Mouse (Mus musculus) hindbrain, postnatal 0 days (tissue): ENCODE results near the gene Olfr1221. TPM values are rescaled to one million over a fixed set of nuclear protein-coding genes. Genes with fewer than 3 reads are reported as not detected.
"Not testable (repeated sequence)": the region's sequence is repeated elsewhere in the genome, so short reads cannot be mapped to it uniquely, and the experiment has no call there.

ENCODE experiments used
- ATAC-seq: fragments of 200-750 bp; cut with Nextera tagmentation; 2 replicates; pipeline ENCODE4 v1.8.0; 2017; ENCODE audit warnings: mild to moderate bottlenecking, moderate TSS enrichment, moderate library complexity
- DNase-seq: peaks from one replicate; pipeline ENCODE4 v3.0.0-alpha.2; 2015; ENCODE audit warnings: low spot score
- H3K27ac ChIP-seq: fragments of 300-500 bp; sonication (generic); 2 replicates; pipeline ENCODE4 v1.5.1; 2014; ENCODE audit warnings: mild to moderate bottlenecking
- H3K27me3 ChIP-seq: fragments of 300-500 bp; sonication (generic); 2 replicates; pipeline ENCODE4 v1.6.1; 2014; ENCODE audit warnings: low read length, mixed read lengths; ENCODE audit not compliant: insufficient read depth
- H3K36me3 ChIP-seq: fragments of 300-500 bp; sonication (generic); 2 replicates; pipeline ENCODE4 v1.6.1; 2014; ENCODE audit warnings: low read length, mixed read lengths; ENCODE audit not compliant: insufficient read depth
- H3K4me1 ChIP-seq: fragments of 300-500 bp; sonication (generic); 2 replicates; pipeline ENCODE4 v1.6.1; 2014; ENCODE audit warnings: antibody characterized with exemption, low read length, mixed read lengths; ENCODE audit not compliant: insufficient read depth
- H3K4me2 ChIP-seq: fragments of 300-500 bp; sonication (generic); 2 replicates; pipeline ENCODE4 v1.6.1; 2014; ENCODE audit warnings: low read depth, mild to moderate bottlenecking, low read length, moderate library complexity, mixed read lengths
- H3K4me3 ChIP-seq: fragments of 300-500 bp; sonication (generic); 2 replicates; pipeline ENCODE4 v1.5.1; 2014; ENCODE audit warnings: low read length
- H3K9ac ChIP-seq: fragments of 300-500 bp; sonication (generic); replicated peaks from 2 replicates; pipeline ENCODE4 v1.6.1; 2014; ENCODE audit warnings: mild to moderate bottlenecking, low read length, moderate library complexity, mixed read lengths
- H3K9me3 ChIP-seq: fragments of 300-500 bp; sonication (generic); 2 replicates; pipeline ENCODE4 v1.6.1; 2016; ENCODE audit warnings: low read length, mixed read lengths
- CTCF ChIP-seq: IDR thresholded peaks from 2 replicates; pipeline ENCODE4 v1.5.1; 2016; ENCODE audit warnings: antibody characterized with exemption, control low read depth, low read depth
- WGBS: fragments of 180-500 bp; shearing (Covaris S2); extraction: QIAGEN DNeasy Blood & Tissue Kit; methylation state at CpG from one replicate; pipeline ENCODE4 v1.1.7; 2014; 5-methylcytosine and 5-hydroxymethylcytosine counted together
- polyA plus RNA-seq: library from polyadenylated mRNA; unstranded; fragments of >200 nt; fragmentation: Nextera tagmentation; extraction: Ambion mirVana; gene quantifications from 2 replicates; pipeline ENCODE4 v1.2.1, GENCODE M21; 2015
- total RNA-seq: library from RNA; depleted of rRNA; stranded (reverse); fragments of >200 nt; gene quantifications from 2 replicates; pipeline ENCODE4 v1.2.3, GENCODE M21; 2014; rRNA removed

Gene Olfr1221
- not detected in 2 replicates for total RNA-seq
- polyA plus RNA-seq = not detected in 2 replicates

DNA sequence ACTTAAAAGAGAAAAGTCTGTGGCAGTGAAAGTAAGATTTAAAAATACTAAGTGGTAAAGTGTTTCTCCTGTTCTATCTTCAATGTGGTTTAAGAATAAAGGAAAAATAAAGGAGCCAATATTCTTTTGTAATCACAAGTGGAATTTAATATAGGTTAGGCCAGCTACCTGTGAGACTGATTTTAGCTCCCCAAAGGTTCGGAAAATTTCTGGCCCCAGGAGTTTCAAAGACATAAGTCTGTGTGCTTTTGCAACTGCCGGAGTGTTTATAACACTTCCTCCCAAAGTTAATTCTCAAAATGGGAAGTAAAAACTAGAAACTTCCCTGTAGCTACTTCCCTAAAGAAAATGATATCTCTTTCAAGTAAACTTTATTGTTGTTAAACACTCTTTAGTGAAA, at the start of gene Olfr1221:
Olfr1221 (minus strand) TSS at position 101 of the 400 bp plus-strand sequence.
- Histone ChIP-seq H3K27ac (no peak within 1 kb of the TSS), H3K4me1 (no peaks in the 10 kb centered on the region), H3K4me2 (no peak within 1 kb of the TSS), H3K9ac (no peak within 1 kb of the TSS), H3K36me3 (no peaks in the 10 kb centered on the region), H3K27me3 (no peaks in the 10 kb centered on the region), H3K4me3 (no peak within 1 kb of the TSS), H3K9me3 (no peaks in the 10 kb centered on the region)
- WGBS = 93% methylated on average over 2 of the region's 2 CpGs
- ATAC-seq (no peak), DNase-seq (no peak)
- TF ChIP-seq CTCF = no peak

DNA sequence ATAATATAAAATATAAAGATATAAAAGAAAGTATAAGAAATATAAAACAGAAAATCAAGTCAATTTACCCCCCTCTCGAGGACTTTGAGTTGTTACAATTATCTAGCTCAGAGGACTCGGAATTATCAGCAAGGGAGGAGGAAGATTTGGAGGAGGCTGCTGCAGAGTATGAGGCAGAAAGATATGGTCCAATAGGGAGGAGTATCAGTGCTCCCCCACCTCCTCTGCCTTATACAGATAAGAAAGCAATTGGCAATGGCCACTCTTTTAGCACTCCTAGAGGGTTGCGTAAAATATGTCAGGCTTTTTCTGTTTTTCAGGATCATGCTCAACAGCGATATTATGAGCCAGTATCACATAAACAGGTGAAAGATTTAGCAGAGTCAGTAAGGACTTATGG, 47.6 kb upstream of the Olfr1221 start:
- not testable (repeated sequence) for H3K4me3 ChIP-seq, H3K4me1 ChIP-seq, DNase-seq, H3K36me3 ChIP-seq, H3K9me3 ChIP-seq, H3K27me3 ChIP-seq, H3K4me2 ChIP-seq, H3K27ac ChIP-seq, ATAC-seq, H3K9ac ChIP-seq
- WGBS = 94% methylated on average over 4 of the region's 4 CpGs

DNA sequence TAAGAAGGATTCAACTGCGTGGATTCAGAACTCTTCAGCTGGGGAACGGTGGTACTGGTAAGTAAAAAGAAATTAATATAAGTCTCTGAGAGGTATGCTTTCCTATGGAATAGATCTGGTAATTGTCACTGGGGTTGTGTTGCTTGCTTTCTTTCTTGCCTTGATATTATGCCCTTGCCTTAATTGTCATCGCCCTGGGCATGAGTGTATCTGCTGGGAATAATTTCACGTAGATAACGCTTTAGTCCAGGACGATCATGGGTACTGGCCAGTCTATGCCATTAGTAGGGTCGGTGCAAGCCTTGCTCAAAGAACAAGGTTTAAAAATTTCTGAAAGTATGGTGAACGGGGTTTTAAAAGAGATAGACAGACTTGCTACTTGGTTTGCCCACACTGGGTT, 46.9 kb upstream of the Olfr1221 start, which contains the start of gene Olfr1224-ps1:
Olfr1224-ps1 (minus strand) TSS at position 101 of the 400 bp plus-strand sequence.
- not testable (repeated sequence) for H3K4me1 ChIP-seq, H3K9me3 ChIP-seq, H3K9ac ChIP-seq, H3K27me3 ChIP-seq, H3K27ac ChIP-seq, H3K4me3 ChIP-seq, DNase-seq, ATAC-seq, H3K36me3 ChIP-seq, H3K4me2 ChIP-seq
- 93% methylated on average over 8 of the region's 8 CpGs for WGBS

DNA sequence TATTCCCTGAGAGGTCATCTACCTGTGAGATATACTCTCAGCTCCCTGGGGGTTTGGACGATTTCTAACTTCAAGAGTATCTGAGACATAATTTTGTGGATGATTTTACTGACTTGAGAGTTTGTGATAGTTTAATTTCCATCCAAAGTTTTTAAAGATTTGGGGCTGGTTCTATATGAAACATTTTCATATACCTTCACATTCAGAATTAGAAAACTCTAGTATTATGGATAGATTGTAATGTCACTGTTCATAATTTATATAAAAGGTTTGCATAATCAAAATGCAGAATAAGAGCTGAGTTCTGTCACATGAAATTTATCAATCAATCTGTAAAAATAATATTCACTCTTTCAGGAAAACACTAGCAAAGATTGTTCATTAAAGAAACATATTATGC, 34.4 kb upstream of the Olfr1221 start, which contains the start of gene Olfr1223:
Olfr1223 (minus strand) TSS at position 101 of the 400 bp plus-strand sequence.
- H3K36me3 ChIP-seq = no peaks in the 10 kb centered on the region
- no peak within 1 kb of the TSS for H3K4me2 ChIP-seq
- H3K9ac ChIP-seq = no peak within 1 kb of the TSS
- DNase-seq = no peak
- H3K4me3 ChIP-seq = no peak within 1 kb of the TSS
- ATAC-seq = no peak
- no peaks in the 10 kb centered on the region for H3K27me3 ChIP-seq
- H3K9me3 ChIP-seq = no peaks in the 10 kb centered on the region
- TF ChIP-seq CTCF = no peak
- 55% methylated on average over 1 of the region's 1 CpGs for WGBS
- no peak within 1 kb of the TSS for H3K27ac ChIP-seq
- H3K4me1 ChIP-seq = no peaks in the 10 kb centered on the region

DNA sequence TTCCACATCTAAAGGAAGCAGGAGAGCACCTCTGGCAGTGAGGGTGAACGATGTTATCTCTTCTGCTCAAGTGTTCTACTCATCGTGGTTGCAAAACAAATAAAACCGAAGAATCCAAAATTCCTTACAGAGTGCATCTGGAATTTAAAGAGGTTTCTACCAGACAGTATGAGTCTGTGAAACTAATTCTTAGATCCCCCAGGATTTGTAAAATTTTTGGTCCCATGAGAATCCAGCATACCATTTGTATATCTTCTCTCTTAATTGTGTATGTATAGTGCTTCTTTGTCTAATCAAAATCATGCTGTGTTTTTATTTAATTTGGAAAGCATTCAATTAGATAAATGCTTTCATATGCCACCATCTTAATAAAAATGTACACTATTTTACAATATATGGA, 15.9 kb upstream of the Olfr1221 start, which contains the start of gene Olfr1222:
Olfr1222 (minus strand) TSS at position 101 of the 400 bp plus-strand sequence.
- no peak for TF ChIP-seq CTCF
- no peak for DNase-seq
- Histone ChIP-seq H3K4me1 (no peaks in the 10 kb centered on the region), H3K4me3 (no peak within 1 kb of the TSS), H3K4me2 (no peak within 1 kb of the TSS), H3K9ac (no peak within 1 kb of the TSS), H3K36me3 (no peaks in the 10 kb centered on the region), H3K27ac (no peak within 1 kb of the TSS), H3K9me3 (no peaks in the 10 kb centered on the region), H3K27me3 (no peaks in the 10 kb centered on the region)
- ATAC-seq = no peak
- WGBS = 80% methylated on average over 3 of the region's 3 CpGs

DNA sequence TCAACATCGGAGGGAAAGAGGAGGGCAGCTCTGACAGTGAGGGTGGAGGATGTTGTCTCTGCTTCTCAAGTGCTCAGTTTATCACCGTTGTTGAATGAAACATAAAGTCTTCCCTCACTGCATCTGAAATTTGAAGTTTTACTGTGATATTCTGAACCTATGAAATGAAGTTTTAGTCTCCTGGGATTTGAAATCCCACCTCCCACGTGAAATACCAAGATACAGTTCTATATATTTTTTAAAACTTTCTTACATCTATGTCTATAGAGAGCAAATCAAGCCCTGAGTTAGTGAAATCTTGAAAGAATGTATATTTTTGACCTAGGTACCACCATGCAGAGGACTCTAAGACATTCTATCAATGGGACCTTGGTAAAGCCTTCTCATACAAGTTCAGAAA, 10.3 kb downstream of the Olfr1221 start, which contains the start of gene Olfr1220:
Olfr1220 (minus strand) TSS at position 101 of the 400 bp plus-strand sequence.
- Histone ChIP-seq H3K27ac (no peak within 1 kb of the TSS), H3K4me2 (no peak within 1 kb of the TSS), H3K27me3 (no peaks in the 10 kb centered on the region), H3K4me1 (no peaks in the 10 kb centered on the region), H3K9me3 (no peaks in the 10 kb centered on the region), H3K36me3 (no peaks in the 10 kb centered on the region), H3K9ac (no peak within 1 kb of the TSS), H3K4me3 (no peak within 1 kb of the TSS)
- no peak for TF ChIP-seq CTCF
- 79% methylated on average over 3 of the region's 3 CpGs for WGBS
- ATAC-seq (no peak), DNase-seq (no peak)

DNA sequence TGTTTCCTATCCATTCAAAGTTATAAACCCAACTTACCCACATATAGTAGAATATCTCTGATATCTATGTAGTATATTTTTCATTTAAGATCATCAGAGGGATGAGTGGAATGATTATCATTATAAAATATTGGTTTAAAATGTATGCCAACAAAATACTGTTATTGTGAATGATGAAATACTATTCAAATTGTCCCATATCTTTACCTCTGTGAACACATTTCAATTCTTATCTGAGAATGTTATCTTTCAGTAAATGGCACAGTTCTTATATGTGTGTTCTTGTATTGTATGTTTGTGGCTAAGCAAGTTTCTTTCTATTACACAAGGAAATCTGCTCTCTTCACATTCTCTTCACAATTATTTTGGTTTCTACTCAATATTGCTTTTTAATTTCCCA, 11.4 kb downstream of the Olfr1221 start:
- no peaks in the 10 kb centered on the region for H3K4me1 ChIP-seq
- no peak overlapping the region for H3K4me3 ChIP-seq
- no peak overlapping the region for H3K4me2 ChIP-seq
- DNase-seq (no peak), ATAC-seq (no peak)
- no peak overlapping the region for H3K27ac ChIP-seq
- no peaks in the 10 kb centered on the region for H3K36me3 ChIP-seq
- H3K9ac ChIP-seq = no peak overlapping the region
- H3K27me3 ChIP-seq = no peaks in the 10 kb centered on the region
- TF ChIP-seq CTCF = no peak
- no peaks in the 10 kb centered on the region for H3K9me3 ChIP-seq
